Mouse (Mus musculus): ENCODE measurements at regions not wholly inside any gene's neighbourhood (a gene's known extent, or its start where the extent isn't known, plus 50 kb on each side); places are given as distances from the start of the nearest gene placed in this dataset.
A peak's percentile ranks its signal among the peaks of the same experiment; 100 is the strongest.

DNA sequence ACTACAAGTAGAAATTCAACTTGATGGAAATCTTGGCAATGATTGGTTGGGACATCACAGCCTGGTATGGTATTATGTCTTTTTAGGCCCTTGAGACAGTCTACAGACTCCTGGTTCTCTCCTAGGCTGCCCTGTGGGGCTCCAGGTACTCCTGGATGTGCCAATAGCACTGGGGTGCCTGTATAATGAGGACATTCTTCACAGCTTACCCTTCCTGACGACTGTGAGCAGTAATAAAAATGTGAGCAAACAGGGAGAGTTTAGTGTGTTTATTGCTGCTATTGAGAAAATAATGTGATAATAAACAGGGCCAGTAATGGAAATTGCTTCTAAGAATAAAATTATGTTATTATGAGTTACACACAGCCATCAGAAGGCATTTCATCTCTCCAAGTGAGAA is 150.2 kb downstream of the Fam84a start:
- no peaks in the 10 kb centered on the region for H3K36me3 ChIP-seq (ENCODE audit: control insufficient read depth, insufficient read depth)

DNA sequence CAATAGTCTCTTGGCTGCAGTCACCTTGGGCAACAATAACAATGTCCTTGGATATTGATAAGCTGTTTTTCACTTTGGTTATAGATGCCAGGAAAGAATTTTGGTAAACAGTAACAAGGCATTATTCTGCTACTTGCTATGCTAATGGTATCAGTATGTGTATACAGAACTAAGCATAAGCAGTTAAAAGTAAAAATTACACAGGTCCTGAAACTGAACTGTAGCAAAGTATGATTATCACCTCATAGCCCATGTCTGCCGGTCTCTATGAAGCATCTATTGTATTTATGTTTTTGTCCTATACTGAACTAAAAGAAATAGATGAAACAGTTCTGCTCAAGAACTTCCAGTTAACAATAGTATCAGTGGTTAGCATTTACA is 167.5 kb downstream of the Fam84a start:
- ATAC-seq = no peak

More for the DNA sequence above, 150.2 kb downstream of the Fam84a start:
- Histone ChIP-seq H3K4me3 (replicated peaks; ENCODE audit: low read length) (no peak overlapping the region), H3K4me1 (replicated peaks; ENCODE audit: control insufficient read depth, insufficient read depth, low read length) (no peaks in the 10 kb centered on the region; the same call in 1 of the 2 replicates), H3K9me3 (ENCODE audit: control insufficient read depth, low read length) (no peaks in the 10 kb centered on the region), H3K9ac (replicated peaks; ENCODE audit: low read depth, low read length) (no peak overlapping the region), H3K27me3 (replicated peaks; ENCODE audit: control insufficient read depth, insufficient read depth, low read length) (no peaks in the 10 kb centered on the region), H3K4me2 (ENCODE audit: low read length) (no peak overlapping the region), H3K27ac (ENCODE audit: low read length) (no peak overlapping the region)
- no peak for ATAC-seq
- 44% methylated on average over 1 of the region's 1 CpGs for WGBS

GRCm38 (mm10) chr12:13983631-13984395 is 168.0 kb downstream of the Fam84a start:
- Histone ChIP-seq H3K36me3 (ENCODE audit: control insufficient read depth, insufficient read depth) (no peaks in the 10 kb centered on the region), H3K4me2 (ENCODE audit: low read length) (no peak overlapping the region), H3K4me3 (replicated peaks; ENCODE audit: low read length) (no peak overlapping the region), H3K27ac (ENCODE audit: low read length) (peak overlapping the region; percentile 33), H3K9me3 (ENCODE audit: control insufficient read depth, low read length) (no peaks in the 10 kb centered on the region), H3K9ac (replicated peaks; ENCODE audit: low read depth, low read length) (no peak overlapping the region), H3K27me3 (replicated peaks; ENCODE audit: control insufficient read depth, insufficient read depth, low read length) (peaks cover 11% of the 10 kb centered on the region), H3K4me1 (replicated peaks; ENCODE audit: control insufficient read depth, insufficient read depth, low read length) (0 out of 2 replicates have a peak, but pooled peaks cover 8% of the 10 kb centered on the region)
- peak; percentile 95 for ATAC-seq
- WGBS = 14% methylated on average over 7 of the region's 7 CpGs

More for the DNA sequence above, 167.5 kb downstream of the Fam84a start:
- WGBS = 17% methylated on average over 1 of the region's 1 CpGs
- Histone ChIP-seq H3K27ac (ENCODE audit: low read length) (peak overlapping the region; percentile 33; the same call in 1 of the 2 replicates), H3K9ac (replicated peaks; ENCODE audit: low read depth, low read length) (no peak overlapping the region), H3K4me2 (ENCODE audit: low read length) (no peak overlapping the region), H3K36me3 (ENCODE audit: control insufficient read depth, insufficient read depth) (no peaks in the 10 kb centered on the region), H3K27me3 (replicated peaks; ENCODE audit: control insufficient read depth, insufficient read depth, low read length) (peaks cover 11% of the 10 kb centered on the region), H3K9me3 (ENCODE audit: control insufficient read depth, low read length) (no peaks in the 10 kb centered on the region), H3K4me3 (replicated peaks; ENCODE audit: low read length) (no peak overlapping the region), H3K4me1 (replicated peaks; ENCODE audit: control insufficient read depth, insufficient read depth, low read length) (0 out of 2 replicates have a peak, but pooled peaks cover 8% of the 10 kb centered on the region)

GRCm38 (mm10) chr12:13964537-13964936 is 187.3 kb downstream of the Fam84a start:
- no peak overlapping the region for H3K9ac ChIP-seq (replicated peaks; ENCODE audit: low read depth, low read length)
- no peak overlapping the region for H3K27ac ChIP-seq (ENCODE audit: low read length)
- H3K9me3 ChIP-seq (ENCODE audit: control insufficient read depth, low read length) = no peaks in the 10 kb centered on the region
- H3K36me3 ChIP-seq (ENCODE audit: control insufficient read depth, insufficient read depth) = no peaks in the 10 kb centered on the region
- WGBS = 74% methylated on average over 3 of the region's 3 CpGs
- H3K4me1 ChIP-seq (replicated peaks; ENCODE audit: control insufficient read depth, insufficient read depth, low read length) = no peaks in the 10 kb centered on the region
- H3K4me2 ChIP-seq (ENCODE audit: low read length) = no peak overlapping the region
- peak; percentile 77 for ATAC-seq
- H3K4me3 ChIP-seq (replicated peaks; ENCODE audit: low read length) = no peak overlapping the region
- H3K27me3 ChIP-seq (replicated peaks; ENCODE audit: control insufficient read depth, insufficient read depth, low read length) = no peaks in the 10 kb centered on the region

GRCm38 (mm10) chr12:13939494-13939893 is 212.4 kb downstream of the Fam84a start:
- no peak for ATAC-seq
- Histone ChIP-seq H3K4me3 (replicated peaks; ENCODE audit: low read length) (no peak overlapping the region), H3K4me2 (ENCODE audit: low read length) (no peak overlapping the region), H3K9ac (replicated peaks; ENCODE audit: low read depth, low read length) (no peak overlapping the region), H3K27me3 (replicated peaks; ENCODE audit: control insufficient read depth, insufficient read depth, low read length) (no peaks in the 10 kb centered on the region), H3K4me1 (replicated peaks; ENCODE audit: control insufficient read depth, insufficient read depth, low read length) (no peaks in the 10 kb centered on the region), H3K36me3 (ENCODE audit: control insufficient read depth, insufficient read depth) (no peaks in the 10 kb centered on the region), H3K9me3 (ENCODE audit: control insufficient read depth, low read length) (no peaks in the 10 kb centered on the region), H3K27ac (ENCODE audit: low read length) (no peak overlapping the region)
- 93% methylated on average over 4 of the region's 4 CpGs for WGBS

DNA sequence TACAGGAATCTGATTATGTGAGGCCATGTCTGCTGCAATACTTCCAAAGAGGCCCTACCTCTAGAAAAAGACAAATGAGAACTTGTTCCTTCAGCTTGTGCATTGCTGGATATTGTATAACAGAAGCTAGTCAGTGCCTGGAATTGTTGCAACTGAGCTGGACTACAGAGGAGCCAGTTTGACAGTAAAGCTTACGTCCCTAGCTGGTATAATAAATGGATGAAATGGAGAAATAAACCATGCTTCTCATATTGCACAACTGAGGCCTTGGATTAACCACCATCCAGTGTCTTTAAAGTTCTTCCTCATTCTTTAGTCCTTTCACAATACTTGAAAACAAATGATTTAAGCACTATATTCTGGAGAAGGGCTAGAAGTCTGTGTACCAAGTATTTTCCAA is 230.8 kb downstream of the Fam84a start:
- no peak overlapping the region for H3K9ac ChIP-seq (replicated peaks; ENCODE audit: low read depth, low read length)
- 85% methylated on average over 1 of the region's 1 CpGs for WGBS
- H3K36me3 ChIP-seq (ENCODE audit: control insufficient read depth, insufficient read depth) = no peaks in the 10 kb centered on the region
- no peak for ATAC-seq
- no peaks in the 10 kb centered on the region for H3K9me3 ChIP-seq (ENCODE audit: control insufficient read depth, low read length)
- H3K4me3 ChIP-seq (replicated peaks; ENCODE audit: low read length) = no peak overlapping the region
- no peak overlapping the region for H3K27ac ChIP-seq (ENCODE audit: low read length)
- no peaks in the 10 kb centered on the region for H3K27me3 ChIP-seq (replicated peaks; ENCODE audit: control insufficient read depth, insufficient read depth, low read length)
- no peak overlapping the region for H3K4me2 ChIP-seq (ENCODE audit: low read length)
- no peaks in the 10 kb centered on the region for H3K4me1 ChIP-seq (replicated peaks; ENCODE audit: control insufficient read depth, insufficient read depth, low read length)

DNA sequence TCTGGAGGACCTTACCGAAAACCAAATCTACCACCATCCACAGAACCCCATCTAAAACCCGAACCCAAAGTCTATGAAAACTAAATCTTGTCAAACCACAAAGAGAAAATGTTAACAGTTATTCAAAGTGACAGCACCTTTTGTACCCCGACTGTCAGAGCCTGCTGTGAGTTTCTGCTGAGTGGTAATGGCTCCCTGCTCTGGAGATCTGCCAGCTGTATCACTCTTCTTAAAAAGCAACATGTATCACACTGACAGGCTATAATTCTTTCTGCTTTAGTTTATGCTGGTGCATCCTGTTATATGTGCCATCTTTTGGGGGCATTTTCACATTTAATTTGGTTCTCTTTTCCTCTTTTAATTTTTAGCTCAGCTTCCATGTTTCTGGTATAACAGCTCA is 268.5 kb downstream of the Fam84a start:
- H3K9ac ChIP-seq (replicated peaks; ENCODE audit: low read depth, low read length) = no peak overlapping the region
- no peak overlapping the region for H3K4me3 ChIP-seq (replicated peaks; ENCODE audit: low read length)
- H3K27me3 ChIP-seq (replicated peaks; ENCODE audit: control insufficient read depth, insufficient read depth, low read length) = no peaks in the 10 kb centered on the region
- H3K4me2 ChIP-seq (ENCODE audit: low read length) = no peak overlapping the region
- WGBS = 43% methylated on average over 3 of the region's 3 CpGs
- peak; percentile 72 for ATAC-seq
- no peak overlapping the region for H3K27ac ChIP-seq (ENCODE audit: low read length)
- no peaks in the 10 kb centered on the region for H3K4me1 ChIP-seq (replicated peaks; ENCODE audit: control insufficient read depth, insufficient read depth, low read length)
- H3K36me3 ChIP-seq (ENCODE audit: control insufficient read depth, insufficient read depth) = no peaks in the 10 kb centered on the region
- no peaks in the 10 kb centered on the region for H3K9me3 ChIP-seq (ENCODE audit: control insufficient read depth, low read length)

GRCm38 (mm10) chr12:13869161-13869560 is 282.7 kb downstream of the Fam84a start:
- Histone ChIP-seq H3K4me2 (ENCODE audit: low read length) (no peak overlapping the region), H3K4me1 (replicated peaks; ENCODE audit: control insufficient read depth, insufficient read depth, low read length) (no peaks in the 10 kb centered on the region), H3K27me3 (replicated peaks; ENCODE audit: control insufficient read depth, insufficient read depth, low read length) (no peaks in the 10 kb centered on the region), H3K36me3 (ENCODE audit: control insufficient read depth, insufficient read depth) (no peaks in the 10 kb centered on the region), H3K4me3 (replicated peaks; ENCODE audit: low read length) (no peak overlapping the region), H3K9ac (replicated peaks; ENCODE audit: low read depth, low read length) (no peak overlapping the region), H3K9me3 (ENCODE audit: control insufficient read depth, low read length) (no peaks in the 10 kb centered on the region), H3K27ac (ENCODE audit: low read length) (no peak overlapping the region)
- no peak for ATAC-seq
- WGBS = 65% methylated on average over 1 of the region's 1 CpGs

DNA sequence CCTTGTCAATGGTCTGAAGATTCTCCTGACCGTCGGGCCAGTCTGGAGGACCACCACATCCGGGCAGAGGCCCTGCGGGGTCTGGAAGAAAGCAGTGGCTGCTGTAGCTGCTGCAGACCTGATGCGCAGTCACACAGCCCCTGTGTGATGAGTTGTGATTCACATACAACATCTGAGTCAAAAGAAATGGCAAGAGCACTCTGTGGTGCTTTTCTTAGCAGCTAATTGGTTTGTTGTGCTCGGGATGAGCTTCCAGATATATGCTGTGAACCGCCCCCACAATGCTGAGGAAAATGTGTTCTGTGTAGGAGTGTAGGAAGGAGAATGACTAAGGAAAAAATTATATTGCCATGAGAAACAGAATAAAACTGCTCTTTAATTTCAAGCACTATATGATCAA is 290.6 kb downstream of the Fam84a start:
- no peak for ATAC-seq
- 85% methylated on average over 7 of the region's 7 CpGs for WGBS
- no peak overlapping the region for H3K4me2 ChIP-seq (ENCODE audit: low read length)
- H3K27ac ChIP-seq (ENCODE audit: low read length) = no peak overlapping the region
- no peaks in the 10 kb centered on the region for H3K9me3 ChIP-seq (ENCODE audit: control insufficient read depth, low read length)
- H3K4me1 ChIP-seq (replicated peaks; ENCODE audit: control insufficient read depth, insufficient read depth, low read length) = no peaks in the 10 kb centered on the region
- no peaks in the 10 kb centered on the region for H3K36me3 ChIP-seq (ENCODE audit: control insufficient read depth, insufficient read depth)
- no peaks in the 10 kb centered on the region for H3K27me3 ChIP-seq (replicated peaks; ENCODE audit: control insufficient read depth, insufficient read depth, low read length)
- H3K4me3 ChIP-seq (replicated peaks; ENCODE audit: low read length) = no peak overlapping the region
- no peak overlapping the region for H3K9ac ChIP-seq (replicated peaks; ENCODE audit: low read depth, low read length)
